Mouse (Mus musculus) liver, embryonic 11.5 days (tissue): Measurements from ENCODE around the gene Clrn2. TPM values are rescaled to one million over a fixed set of nuclear protein-coding genes. Genes with fewer than 3 reads are reported as not detected.

ENCODE experiments used
- ATAC-seq: fragments of 200-750 bp; cut with Nextera tagmentation; replicated peaks from 2 replicates; pipeline ENCODE4 v1.8.0; 2017; ENCODE audit warnings: moderate number of reproducible peaks, mild to moderate bottlenecking, moderate TSS enrichment, moderate library complexity; ENCODE audit not compliant: low FRiP score
- DNase-seq: peaks from one replicate; pipeline ENCODE4 v3.0.0-alpha.2; 2017; ENCODE audit warnings: low spot score
- H3K27ac ChIP-seq: fragments of 300-500 bp; sonication (generic); 2 replicates; pipeline ENCODE4 v1.5.1; 2014; ENCODE audit warnings: mild to moderate bottlenecking, low read depth, low read length, control low read depth
- H3K27me3 ChIP-seq: fragments of 300-500 bp; sonication (generic); replicated peaks from 2 replicates; pipeline ENCODE4 v1.6.1; 2014; ENCODE audit warnings: low read length, mixed read lengths; ENCODE audit not compliant: control insufficient read depth, insufficient read depth
- H3K36me3 ChIP-seq: fragments of 300-500 bp; sonication (generic); 2 replicates; pipeline ENCODE4 v1.6.1; 2014; ENCODE audit warnings: mild to moderate bottlenecking, low read length, moderate library complexity, mixed read lengths; ENCODE audit not compliant: control insufficient read depth, insufficient read depth
- H3K4me1 ChIP-seq: fragments of 300-500 bp; sonication (generic); replicated peaks from 2 replicates; pipeline ENCODE4 v1.6.1; 2014; ENCODE audit warnings: low read length, mixed read lengths; ENCODE audit not compliant: control insufficient read depth, insufficient read depth
- H3K4me2 ChIP-seq: fragments of 300-500 bp; sonication (generic); 2 replicates; pipeline ENCODE4 v1.6.1; 2014; ENCODE audit warnings: mild to moderate bottlenecking, control low read depth, moderate library complexity
- H3K4me3 ChIP-seq: fragments of 300-500 bp; sonication (generic); 2 replicates; pipeline ENCODE4 v1.5.1; 2014; ENCODE audit warnings: low read depth, low read length, control low read depth
- H3K9ac ChIP-seq: fragments of 300-500 bp; sonication (generic); 2 replicates; pipeline ENCODE4 v1.6.1; 2014; ENCODE audit warnings: low read depth, low read length, control low read depth
- H3K9me3 ChIP-seq: fragments of 300-500 bp; sonication (generic); 2 replicates; pipeline ENCODE4 v1.6.1; 2016; ENCODE audit warnings: low read length, inconsistent platforms, mixed read lengths; ENCODE audit not compliant: control insufficient read depth
- WGBS: fragments of 180-500 bp; shearing (Covaris S2); extraction: QIAGEN DNeasy Blood & Tissue Kit; methylation state at CpG from one replicate; pipeline ENCODE4 v1.1.7; 2014; 5-methylcytosine and 5-hydroxymethylcytosine counted together
- polyA plus RNA-seq: library from polyadenylated mRNA; unstranded; fragments of >200 nt; fragmentation: Nextera tagmentation; extraction: Ambion mirVana; gene quantifications from 2 replicates; pipeline ENCODE4 v1.2.1, GENCODE M21; 2014

Gene Clrn2
- polyA plus RNA-seq, 1 experiment from 2014 or later = not detected

DNA sequence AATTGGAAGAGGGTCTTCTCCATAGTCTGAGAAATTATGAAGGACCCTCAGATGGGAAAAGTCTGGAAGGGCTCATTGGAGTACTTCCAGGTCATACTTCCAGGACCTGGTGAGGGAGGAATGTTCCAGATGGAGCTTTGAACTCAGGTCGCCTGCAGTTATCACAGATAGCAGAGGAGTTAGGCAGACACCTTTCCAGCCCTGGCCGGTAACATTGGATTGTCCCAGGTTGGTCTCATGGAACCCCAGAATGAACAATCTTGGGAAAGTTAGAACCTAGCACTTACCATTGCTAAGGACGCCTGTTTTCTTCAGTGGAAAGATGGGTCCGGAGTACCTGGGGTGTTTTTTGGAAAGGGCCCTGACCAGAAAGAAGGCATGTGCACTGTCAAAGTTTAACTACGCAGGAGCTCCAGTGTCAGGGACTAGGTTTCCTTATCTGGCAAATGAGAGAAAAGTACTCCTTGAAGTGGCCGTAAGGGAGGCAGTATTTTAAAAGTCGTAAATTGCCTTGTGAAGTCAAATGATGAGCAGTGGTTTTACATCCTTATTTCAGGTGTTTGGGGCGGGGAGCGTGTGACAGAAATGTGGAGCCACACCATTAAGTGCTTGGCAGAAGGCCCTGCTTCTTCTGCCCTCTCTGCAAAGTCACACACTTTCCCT lies 40.7 kb downstream of the Clrn2 start:
- Histone ChIP-seq H3K9ac (peak overlapping the region; percentile 83), H3K4me1 (peaks cover 9% of the 10 kb centered on the region), H3K27ac (peak overlapping the region; percentile 64; the same call in 1 of the 2 replicates), H3K27me3 (no peaks in the 10 kb centered on the region), H3K36me3 (peaks cover 15% of the 10 kb centered on the region), H3K4me3 (peak overlapping the region; percentile 64), H3K9me3 (no peaks in the 10 kb centered on the region), H3K4me2 (peak overlapping the region; percentile 91)
- ATAC-seq (no peak), DNase-seq (no peak)
- 49% methylated on average over 9 of the region's 9 CpGs for WGBS

- H3K9ac ChIP-seq = no peak overlapping the region
- 85% methylated on average over 3 of the region's 3 CpGs for WGBS
- H3K27me3 ChIP-seq = no peaks in the 10 kb centered on the region
- H3K4me2 ChIP-seq = no peak overlapping the region
- H3K27ac ChIP-seq = no peak overlapping the region
- peaks cover 23% of the 10 kb centered on the region for H3K36me3 ChIP-seq
- no peak overlapping the region for H3K4me3 ChIP-seq
- DNase-seq = no peak
- no peak for ATAC-seq
- no peaks in the 10 kb centered on the region for H3K9me3 ChIP-seq
- H3K4me1 ChIP-seq = peaks cover 9% of the 10 kb centered on the region
Observed at GRCm38 (mm10) chr5:45495429-45495975, 42.0 kb downstream of the Clrn2 start.

DNA sequence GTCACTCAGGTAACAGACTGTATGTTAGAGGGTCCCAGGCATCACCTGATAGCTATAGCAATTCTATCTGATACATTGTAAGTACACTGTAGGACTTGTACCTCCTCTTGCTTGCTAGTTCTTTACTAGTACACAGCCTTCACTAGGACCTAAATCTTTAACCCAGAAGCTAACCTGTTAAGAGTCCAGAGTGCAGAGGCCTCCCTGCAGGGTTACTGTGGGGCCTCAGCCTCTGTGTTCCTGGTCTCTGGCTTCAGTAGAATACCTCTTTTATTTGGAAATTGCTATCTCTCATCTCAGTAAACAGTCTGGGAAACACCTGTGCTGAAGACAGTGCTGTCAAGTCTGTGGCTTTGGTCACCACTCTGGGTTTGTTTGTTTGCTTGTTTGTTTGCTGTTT lies 42.5 kb downstream of the Clrn2 start:
- no peaks in the 10 kb centered on the region for H3K27me3 ChIP-seq
- no peak for ATAC-seq

DNA sequence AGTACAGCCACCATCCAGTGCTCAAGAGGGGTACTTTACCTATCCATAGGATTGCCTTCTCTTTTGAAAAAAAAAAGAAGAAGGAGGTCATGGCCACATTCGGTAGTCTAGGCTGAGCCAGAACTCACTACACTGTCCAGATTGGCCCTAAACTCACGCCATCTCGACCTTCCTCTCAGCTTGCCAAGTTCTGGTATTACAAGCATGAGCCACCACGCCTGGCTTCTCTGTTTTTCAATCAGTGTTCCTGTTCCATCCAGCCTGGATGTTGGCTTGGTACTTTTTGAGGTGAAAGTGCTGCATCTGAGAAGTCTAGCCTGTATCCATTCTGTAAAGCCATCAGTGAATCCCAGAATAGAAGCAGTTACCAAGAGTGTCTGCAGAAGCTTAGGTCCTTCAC lies 42.9 kb downstream of the Clrn2 start:
- Histone ChIP-seq H3K36me3 (peaks cover 30% of the 10 kb centered on the region), H3K4me2 (no peak overlapping the region), H3K9ac (no peak overlapping the region), H3K4me3 (no peak overlapping the region), H3K9me3 (no peaks in the 10 kb centered on the region), H3K4me1 (peaks cover 9% of the 10 kb centered on the region), H3K27ac (no peak overlapping the region), H3K27me3 (no peaks in the 10 kb centered on the region)
- no peak for ATAC-seq
- WGBS = 91% methylated on average over 4 of the region's 4 CpGs
- DNase-seq = no peak

More for the DNA sequence above, 42.5 kb downstream of the Clrn2 start:
- no peak overlapping the region for H3K4me3 ChIP-seq
- H3K9ac ChIP-seq = no peak overlapping the region
- peaks cover 9% of the 10 kb centered on the region for H3K4me1 ChIP-seq
- H3K36me3 ChIP-seq = peaks cover 26% of the 10 kb centered on the region
- no peak overlapping the region for H3K27ac ChIP-seq
- no peak for DNase-seq
- no peaks in the 10 kb centered on the region for H3K9me3 ChIP-seq
- H3K4me2 ChIP-seq = no peak overlapping the region

- Histone ChIP-seq H3K9me3 (no peaks in the 10 kb centered on the region), H3K27me3 (no peaks in the 10 kb centered on the region), H3K9ac (no peak overlapping the region), H3K4me2 (no peak overlapping the region), H3K4me1 (peaks cover 9% of the 10 kb centered on the region), H3K36me3 (peaks cover 31% of the 10 kb centered on the region), H3K4me3 (no peak overlapping the region), H3K27ac (no peak overlapping the region)
- no peak for ATAC-seq
- DNase-seq = no peak
- 90% methylated on average over 12 of the region's 12 CpGs for WGBS
Observed at GRCm38 (mm10) chr5:45496930-45497550, 43.5 kb downstream of the Clrn2 start.

DNA sequence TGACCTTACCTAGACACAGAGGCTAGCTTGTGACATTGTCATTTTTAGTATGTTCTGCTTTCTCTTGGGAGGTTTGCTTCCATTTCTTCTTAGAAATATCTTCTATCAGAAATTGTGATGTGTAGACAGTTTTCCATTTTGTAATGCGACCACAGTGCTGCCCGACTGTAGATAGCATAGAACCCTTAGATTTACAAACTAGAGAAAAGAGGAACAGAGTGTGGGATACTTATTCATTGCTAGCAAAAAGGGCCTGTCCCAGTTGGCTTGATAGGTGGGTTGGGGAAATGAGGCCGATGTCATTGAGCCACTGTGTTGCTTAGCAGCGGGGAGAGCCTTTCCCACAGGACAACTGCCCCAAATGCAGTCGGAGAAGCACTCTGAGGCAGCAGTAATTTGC lies 44.0 kb downstream of the Clrn2 start:
- Histone ChIP-seq H3K36me3 (peaks cover 33% of the 10 kb centered on the region), H3K4me2 (no peak overlapping the region), H3K9ac (no peak overlapping the region), H3K27ac (no peak overlapping the region), H3K27me3 (no peaks in the 10 kb centered on the region), H3K9me3 (no peaks in the 10 kb centered on the region), H3K4me3 (no peak overlapping the region), H3K4me1 (peaks cover 9% of the 10 kb centered on the region)
- WGBS = 86% methylated on average over 5 of the region's 5 CpGs
- ATAC-seq = no peak
- DNase-seq = no peak

- Histone ChIP-seq H3K4me2 (no peak overlapping the region), H3K9me3 (no peaks in the 10 kb centered on the region), H3K27me3 (no peaks in the 10 kb centered on the region), H3K9ac (no peak overlapping the region), H3K27ac (no peak overlapping the region), H3K36me3 (peaks cover 31% of the 10 kb centered on the region), H3K4me3 (no peak overlapping the region), H3K4me1 (no peaks in the 10 kb centered on the region)
- DNase-seq = no peak
- WGBS = 85% methylated on average over 7 of the region's 7 CpGs
- no peak for ATAC-seq
Observed at GRCm38 (mm10) chr5:45510071-45510470, 56.5 kb downstream of the Clrn2 start.

DNA sequence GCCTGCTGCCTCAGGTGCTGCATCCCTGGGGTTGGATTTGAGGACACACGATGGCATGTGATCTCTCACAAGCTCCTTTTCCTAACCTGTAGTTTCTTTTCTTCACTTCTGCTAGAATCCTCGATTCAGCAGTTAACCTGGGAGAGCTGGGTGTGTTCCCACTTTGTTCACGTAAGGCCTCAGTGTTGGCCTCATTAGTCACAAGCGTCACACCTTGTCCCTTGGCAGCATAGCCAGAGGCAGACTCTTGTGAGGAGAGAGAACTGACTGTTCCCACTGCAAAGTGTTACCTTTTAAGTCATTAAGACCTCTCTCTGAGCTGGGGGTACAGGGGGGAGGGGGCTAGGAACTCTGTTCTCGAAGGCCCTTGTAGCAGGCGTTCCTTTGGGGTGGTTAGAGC lies 59.4 kb downstream of the Clrn2 start:
- Histone ChIP-seq H3K4me3 (no peak overlapping the region), H3K4me2 (no peak overlapping the region), H3K27ac (no peak overlapping the region), H3K9ac (no peak overlapping the region), H3K27me3 (no peaks in the 10 kb centered on the region), H3K4me1 (no peaks in the 10 kb centered on the region), H3K36me3 (peaks cover 10% of the 10 kb centered on the region; the same call in 1 of the 2 replicates), H3K9me3 (no peaks in the 10 kb centered on the region)
- 86% methylated on average over 6 of the region's 6 CpGs for WGBS
- ATAC-seq (no peak), DNase-seq (no peak)

DNA sequence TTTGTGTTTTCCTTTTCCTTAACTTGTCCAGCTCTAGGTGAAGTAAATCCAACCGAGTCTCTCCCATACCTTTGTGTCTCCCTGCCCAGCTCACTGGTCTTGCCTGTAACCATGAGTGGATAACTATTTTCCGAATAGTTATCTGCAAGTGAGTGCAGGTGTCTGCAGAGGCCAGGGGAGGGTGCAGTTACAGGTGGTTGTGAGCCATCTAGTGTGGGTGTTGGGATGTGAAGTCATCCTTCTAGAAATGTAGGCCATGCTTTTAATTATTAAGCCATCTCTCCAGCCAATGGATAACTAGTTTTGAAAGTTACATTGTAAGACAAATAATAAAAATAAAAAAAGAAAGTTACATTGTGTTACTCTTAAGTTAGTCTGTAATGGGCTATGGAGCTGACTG lies 60.0 kb downstream of the Clrn2 start:
- no peak overlapping the region for H3K27ac ChIP-seq
- no peaks in the 10 kb centered on the region for H3K27me3 ChIP-seq
- no peak overlapping the region for H3K9ac ChIP-seq
- H3K4me1 ChIP-seq = no peaks in the 10 kb centered on the region
- H3K4me3 ChIP-seq = no peak overlapping the region
- H3K9me3 ChIP-seq = no peaks in the 10 kb centered on the region
- H3K4me2 ChIP-seq = no peak overlapping the region
- H3K36me3 ChIP-seq = peaks cover 9% of the 10 kb centered on the region; the same call in 1 of the 2 replicates
- 88% methylated on average over 2 of the region's 2 CpGs for WGBS
- ATAC-seq (no peak), DNase-seq (no peak)
